Mouse (Mus musculus) MEL (cell line): ENCODE measurements around the gene Pqlc2. TPM values are rescaled to one million over a fixed set of nuclear protein-coding genes. Genes with fewer than 3 reads are reported as not detected.

Experiments used
- DNase-seq: peaks from one replicate; pipeline ENCODE4 v3.0.0; 2011; ENCODE audit warnings: low read depth, low spot score
- H3K27ac ChIP-seq: 2 replicates; pipeline ENCODE4 v1.5.1; 2012; ENCODE audit warnings: low read depth, mild to moderate bottlenecking, control low read depth, low read length, moderate library complexity; ENCODE audit not compliant: control insufficient read depth
- H3K27me3 ChIP-seq, 2 experiments: fragments of 150-350 bp in 1 of 2; sonication (generic) in 1 of 2; 2 replicates each; pipeline ENCODE4 v1.6.1; 2012; ENCODE audit warnings: low read length in 2 of 2, mild to moderate bottlenecking in 2 of 2, improper control_type of control experiment in 1 of 2, moderate library complexity in 1 of 2; ENCODE audit not compliant: insufficient read depth in 2 of 2, control insufficient read depth in 1 of 2
- H3K36me3 ChIP-seq, 2 experiments: 2 replicates each; pipeline ENCODE4 v1.6.1; 2012 to 2014; ENCODE audit warnings: low read length in 2 of 2, improper control_type of control experiment in 1 of 2, inconsistent platforms in 1 of 2, mild to moderate bottlenecking in 1 of 2; ENCODE audit not compliant: insufficient read depth in 2 of 2, control insufficient read depth in 1 of 2
- H3K4me1 ChIP-seq, 2 experiments: fragments of 150-350 bp in 1 of 2; sonication (generic) in 1 of 2; 2 replicates each; pipeline ENCODE4 v1.6.1; 2012; ENCODE audit warnings: low read length in 2 of 2, improper control_type of control experiment in 1 of 2, mild to moderate bottlenecking in 1 of 2; ENCODE audit not compliant: insufficient read depth in 2 of 2, control insufficient read depth in 1 of 2
- H3K4me3 ChIP-seq, 2 experiments: fragments of 150-350 bp in 1 of 2; sonication (generic) in 1 of 2; 2 replicates each; pipeline ENCODE4 v1.5.1; 2012; ENCODE audit warnings: low read depth in 2 of 2, low read length in 2 of 2, mild to moderate bottlenecking in 2 of 2, moderate library complexity in 2 of 2, control low read depth in 1 of 2, improper control_type of control experiment in 1 of 2; ENCODE audit not compliant: control insufficient read depth in 1 of 2, insufficient read depth in 1 of 2
- H3K79me2 ChIP-seq: 2 replicates; pipeline ENCODE4 v1.6.1; 2012; ENCODE audit warnings: mild to moderate bottlenecking, low read length, moderate library complexity; ENCODE audit not compliant: control insufficient read depth, poor library complexity, insufficient read depth
- H3K9ac ChIP-seq: 2 replicates; pipeline ENCODE4 v1.6.1; 2012; ENCODE audit warnings: low read depth, mild to moderate bottlenecking, control low read depth, low read length, moderate library complexity; ENCODE audit not compliant: control insufficient read depth, poor library complexity, severe bottlenecking
- H3K9me3 ChIP-seq: fragments of 150-350 bp; sonication (generic); replicated peaks from 2 replicates; pipeline ENCODE4 v1.6.1; 2012; ENCODE audit warnings: mild to moderate bottlenecking, low read length, improper control_type of control experiment, moderate library complexity; ENCODE audit not compliant: insufficient read depth
- BHLHE40 ChIP-seq: IDR thresholded peaks from 2 replicates; pipeline ENCODE4 v1.6.1; 2012; ENCODE audit warnings: low read depth, mild to moderate bottlenecking, inconsistent platforms, low read length, improper control_type of control experiment, borderline replicate concordance
- CHD1 ChIP-seq: IDR thresholded peaks from 2 replicates; pipeline ENCODE4 v1.6.1; 2012; ENCODE audit warnings: low read depth, mild to moderate bottlenecking, inconsistent platforms, low read length, improper control_type of control experiment
- E2F4 ChIP-seq: IDR thresholded peaks from 2 replicates; pipeline ENCODE4 v1.6.1; 2011; ENCODE audit warnings: low read depth, low read length, improper control_type of control experiment, borderline replicate concordance
- ELF1 ChIP-seq: IDR thresholded peaks from 2 replicates; pipeline ENCODE4 v1.6.1; 2014; ENCODE audit warnings: low read depth, mild to moderate bottlenecking, inconsistent platforms, low read length, improper control_type of control experiment, moderate library complexity
- EP300 ChIP-seq, 2 experiments: IDR thresholded peaks; 2 replicates each; pipeline ENCODE4 v1.6.1; 2011; ENCODE audit warnings: improper control_type of control experiment in 2 of 2, low read length in 2 of 2, low read depth in 1 of 2, mild to moderate bottlenecking in 1 of 2
- ETS1 ChIP-seq: IDR thresholded peaks from 2 replicates; pipeline ENCODE4 v1.6.1; 2012; ENCODE audit warnings: low read depth, mild to moderate bottlenecking, inconsistent platforms, low read length, improper control_type of control experiment, moderate library complexity
- GABPA ChIP-seq: IDR thresholded peaks from 2 replicates; pipeline ENCODE4 v1.6.1; 2012; ENCODE audit warnings: low read depth, mild to moderate bottlenecking, inconsistent platforms, low read length, improper control_type of control experiment, moderate library complexity
- GATA1 ChIP-seq: IDR thresholded peaks from 2 replicates; pipeline ENCODE4 v1.6.1; 2011; ENCODE audit warnings: low read depth, low read length, improper control_type of control experiment
- JUND ChIP-seq: IDR thresholded peaks from 2 replicates; pipeline ENCODE4 v1.6.1; 2011; ENCODE audit warnings: low read depth, mild to moderate bottlenecking, improper control_type of control experiment, low read length
- MAFK ChIP-seq: IDR thresholded peaks from 2 replicates; pipeline ENCODE4 v1.6.1; 2011; ENCODE audit warnings: low read depth, mild to moderate bottlenecking, low read length, improper control_type of control experiment, borderline replicate concordance
- MAZ ChIP-seq: IDR thresholded peaks from 2 replicates; pipeline ENCODE4 v1.6.1; 2012; ENCODE audit warnings: low read depth, mild to moderate bottlenecking, inconsistent platforms, low read length, improper control_type of control experiment
- MYB ChIP-seq: IDR thresholded peaks from 2 replicates; pipeline ENCODE4 v1.6.1; 2011; ENCODE audit warnings: mild to moderate bottlenecking, low read depth, low read length, improper control_type of control experiment
- NELFE ChIP-seq: IDR thresholded peaks from 2 replicates; pipeline ENCODE4 v1.6.1; 2011; ENCODE audit warnings: low read depth, low read length, improper control_type of control experiment
- NRF1 ChIP-seq: IDR thresholded peaks from 2 replicates; pipeline ENCODE4 v1.6.1; 2014; ENCODE audit warnings: low read depth, mild to moderate bottlenecking, inconsistent platforms, low read length, improper control_type of control experiment, moderate library complexity; ENCODE audit not compliant: poor library complexity, insufficient read depth, severe bottlenecking
- POLR2AphosphoS5 ChIP-seq: IDR thresholded peaks from 2 replicates; pipeline ENCODE4 v1.6.1; 2012; ENCODE audit warnings: low read depth, borderline replicate concordance, mild to moderate bottlenecking, inconsistent platforms, low read length, moderate library complexity, mixed read lengths
- RAD21 ChIP-seq: IDR thresholded peaks from 2 replicates; pipeline ENCODE4 v1.6.1; 2011; ENCODE audit warnings: mild to moderate bottlenecking, low read depth, low read length, improper control_type of control experiment
- RCOR1 ChIP-seq: IDR thresholded peaks from 2 replicates; pipeline ENCODE4 v1.6.1; 2012; ENCODE audit warnings: low read depth, mild to moderate bottlenecking, inconsistent platforms, low read length, improper control_type of control experiment
- SMC3 ChIP-seq: IDR thresholded peaks from 2 replicates; pipeline ENCODE4 v1.6.1; 2011; ENCODE audit warnings: low read depth, low read length, improper control_type of control experiment
- TAL1 ChIP-seq: IDR thresholded peaks from 2 replicates; pipeline ENCODE4 v1.6.1; 2012; ENCODE audit warnings: mild to moderate bottlenecking, inconsistent platforms, low read length, moderate library complexity, mixed read lengths
- TCF12 ChIP-seq: IDR thresholded peaks from 2 replicates; pipeline ENCODE4 v1.6.1; 2014; ENCODE audit warnings: low read depth, mild to moderate bottlenecking, inconsistent platforms, low read length, improper control_type of control experiment, moderate library complexity
- UBTF ChIP-seq: IDR thresholded peaks from 2 replicates; pipeline ENCODE4 v1.6.1; 2012; ENCODE audit warnings: low read depth, mild to moderate bottlenecking, inconsistent platforms, low read length, improper control_type of control experiment, moderate library complexity, borderline replicate concordance; ENCODE audit not compliant: insufficient read depth
- USF1 ChIP-seq: IDR thresholded peaks from 2 replicates; pipeline ENCODE4 v1.6.1; 2014; ENCODE audit warnings: low read depth, mild to moderate bottlenecking, inconsistent platforms, low read length, improper control_type of control experiment, moderate library complexity
- ZC3H11A ChIP-seq: IDR thresholded peaks from 2 replicates; pipeline ENCODE4 v1.6.1; 2012; ENCODE audit warnings: low read depth, mild to moderate bottlenecking, inconsistent platforms, low read length, improper control_type of control experiment
- ZKSCAN1 ChIP-seq: IDR thresholded peaks from 2 replicates; pipeline ENCODE4 v1.6.1; 2012; ENCODE audit warnings: low read depth, mild to moderate bottlenecking, inconsistent platforms, low read length, improper control_type of control experiment, moderate library complexity
- ZNF384 ChIP-seq: IDR thresholded peaks from 2 replicates; pipeline ENCODE4 v1.6.1; 2012; ENCODE audit warnings: low read depth, mild to moderate bottlenecking, inconsistent platforms, low read length, improper control_type of control experiment
- polyA plus RNA-seq, 2 experiments: library from polyadenylated mRNA; stranded (reverse) in 1 of 2; unstranded in 1 of 2; fragments of >175 nt in 1 of 2; fragments of >200 nt in 1 of 2; gene quantifications; 2 replicates each; pipeline versions ENCODE4 v1.2.1 to v1.2.4; 2012; ENCODE audit warnings: low replicate concordance in 2 of 2, low read depth in 1 of 2; ENCODE audit not compliant: insufficient read length in 2 of 2, insufficient read depth in 1 of 2, missing spikeins in 1 of 2
- total RNA-seq: library from RNA; depleted of rRNA; stranded (reverse); fragments of 300-350 nt; gene quantifications from 2 replicates; pipeline ENCODE4 v1.2.3, GENCODE M21; 2012

Pqlc2 gene
- total and polyA plus RNA-seq, 3 experiments: 5.2 to 12.0 TPM; not detected in 1

GRCm38 (mm10) chr4:139276411-139276810 lies 34.1 kb downstream of the Pqlc2 start:
- Histone ChIP-seq H3K27me3 (no peaks in the 10 kb centered on the region), H3K9me3 (no peaks in the 10 kb centered on the region), H3K4me3 (no peak overlapping the region), H3K4me1 (no peaks in the 10 kb centered on the region), H3K36me3 (peaks cover 0 to 5% of the 10 kb centered on the region in 2 experiments; a peak in 2 of 4 replicates), H3K27ac (no peak overlapping the region), H3K9ac (no peak overlapping the region), H3K79me2 (no peaks in the 10 kb centered on the region)
- no peak for DNase-seq
- no peak for TF ChIP-seq E2F4
- TF ChIP-seq USF1: no peak
- TF ChIP-seq MAZ: no peak
- no peak for TF ChIP-seq ZNF384
- TF ChIP-seq RCOR1: no peak
- no peak for TF ChIP-seq JUND
- no peak for TF ChIP-seq EP300 (IDR thresholded peaks at IDR 0.05; ENCODE audit: low read depth in 1 of 2, low read length in 2 of 2)
- TF ChIP-seq TCF12: no peak
- TF ChIP-seq ETS1: no peak

- no peaks in the 10 kb centered on the region for H3K27me3 ChIP-seq
- TF ChIP-seq MYB: no peak
- no peak for TF ChIP-seq GABPA
- no peak for TF ChIP-seq NRF1
- no peak for TF ChIP-seq TCF12
- TF ChIP-seq MAFK: no peak
- no peak for TF ChIP-seq RAD21
- TF ChIP-seq TAL1: no peak
- no peak for TF ChIP-seq GATA1
- no peak for TF ChIP-seq CHD1
- no peak for TF ChIP-seq RCOR1
- no peak for TF ChIP-seq NELFE
- no peak for TF ChIP-seq BHLHE40
- no peak for TF ChIP-seq POLR2AphosphoS5
- no peak for TF ChIP-seq MAZ
- no peak for TF ChIP-seq ELF1
- TF ChIP-seq SMC3: no peak
- no peak for TF ChIP-seq ZC3H11A
- no peak for TF ChIP-seq UBTF
- no peak for TF ChIP-seq ZKSCAN1
- H3K27ac ChIP-seq: no peak overlapping the region
- DNase-seq: no peak
- H3K9me3 ChIP-seq: no peaks in the 10 kb centered on the region
- H3K4me1 ChIP-seq: no peaks in the 10 kb centered on the region
- no peak overlapping the region for H3K4me3 ChIP-seq
- H3K9ac ChIP-seq: no peak overlapping the region
- H3K36me3 ChIP-seq: peaks cover 0 to 5% of the 10 kb centered on the region in 2 experiments; a peak in 2 of 4 replicates
- H3K79me2 ChIP-seq: no peaks in the 10 kb centered on the region
Observed at GRCm38 (mm10) chr4:139274573-139274972, 35.9 kb downstream of the Pqlc2 start.
